In genomic region chr17:57019693-57020092, GRCm38 (mm10) we compare ENCODE assay signal across 31 mouse cellular contexts. TPM values are rescaled to one million over a fixed set of nuclear protein-coding genes. Genes with fewer than 3 reads are reported as not detected.
A peak's percentile ranks its signal among the peaks of the same experiment; 100 is the strongest.
DNase-seq lines count a peak whose midpoint lies in the region; ATAC-seq and TF ChIP-seq lines count a peak whose summit lies in the region.
"Had no signal": no experiment of that assay in that cellular context is flagged by ENCODE, and none has a peak within 500 bp of the region (broad histone marks: within the 10 kb centered on the region; RNA-seq: fewer than 3 reads in every experiment).

No protein-coding gene starts in this region.

- no peak overlapping the region for H3K9ac ChIP-seq in liver, embryonic 11.5 days (ENCODE audit: low read depth, low read length)
- no peak overlapping the region for H3K9ac ChIP-seq in liver, postnatal 0 days (replicated peaks)
- H3K9ac ChIP-seq in hindbrain, embryonic 16.5 days (ENCODE audit: low read depth, low read length) = no peak overlapping the region
- H3K9ac ChIP-seq in forebrain, embryonic 11.5 days (ENCODE audit: low read length) = no peak overlapping the region
- H3K9ac ChIP-seq: hindbrain, embryonic 15.5 days; midbrain, embryonic 13.5 days had no signal

- TF ChIP-seq EP300 in liver, postnatal 0 days (IDR thresholded peaks at IDR 0.05; ENCODE audit: low read depth) = peak; percentile 93

- H3K4me1 ChIP-seq in G1E (ENCODE audit: insufficient read depth, low read depth, low read length) = peaks cover 75% of the 10 kb centered on the region
- H3K4me1 ChIP-seq in liver, embryonic 11.5 days (replicated peaks; ENCODE audit: control insufficient read depth, insufficient read depth, low read length) = peaks cover 19% of the 10 kb centered on the region
- no peaks in the 10 kb centered on the region for H3K4me1 ChIP-seq in liver, postnatal 0 days (ENCODE audit: insufficient read depth)
- H3K4me1 ChIP-seq in hindbrain, embryonic 16.5 days (ENCODE audit: control insufficient read depth, insufficient read depth, low read depth, low read length) = no peaks in the 10 kb centered on the region
- no peaks in the 10 kb centered on the region for H3K4me1 ChIP-seq in forebrain, embryonic 11.5 days (replicated peaks; ENCODE audit: control insufficient read depth, insufficient read depth, low read length)
- H3K4me1 ChIP-seq: heart, embryonic 10.5 days; hindbrain, embryonic 15.5 days; midbrain, embryonic 13.5 days had no signal

- no peaks in the 10 kb centered on the region for H3K9me3 ChIP-seq in G1E (replicated peaks)
- H3K9me3 ChIP-seq in liver, embryonic 11.5 days (ENCODE audit: control insufficient read depth, low read length) = no peaks in the 10 kb centered on the region
- H3K9me3 ChIP-seq in liver, postnatal 0 days (ENCODE audit: low read length) = no peaks in the 10 kb centered on the region
- H3K9me3 ChIP-seq in hindbrain, embryonic 16.5 days (ENCODE audit: control insufficient read depth, low read length) = no peaks in the 10 kb centered on the region
- H3K9me3 ChIP-seq in forebrain, embryonic 11.5 days (ENCODE audit: control insufficient read depth, low read length) = no peaks in the 10 kb centered on the region
- H3K9me3 ChIP-seq: heart, embryonic 10.5 days; hindbrain, embryonic 15.5 days; midbrain, embryonic 13.5 days had no signal

- peaks cover 59% of the 10 kb centered on the region for H3K36me3 ChIP-seq in G1E (replicated peaks)
- H3K36me3 ChIP-seq in liver, embryonic 11.5 days (ENCODE audit: control insufficient read depth, insufficient read depth, low read length) = peaks cover 38% of the 10 kb centered on the region
- H3K36me3 ChIP-seq in liver, postnatal 0 days (replicated peaks; ENCODE audit: insufficient read depth, low read length) = peaks cover 37% of the 10 kb centered on the region
- H3K36me3 ChIP-seq in hindbrain, embryonic 16.5 days (ENCODE audit: control insufficient read depth, insufficient read depth, low read length) = peaks cover 36% of the 10 kb centered on the region
- H3K36me3 ChIP-seq in forebrain, embryonic 11.5 days (ENCODE audit: control insufficient read depth, insufficient read depth, low read length) = peaks cover 18% of the 10 kb centered on the region

- DNase-seq in G1E (ENCODE audit: low spot score) = no peak
- DNase-seq in c-Kit-positive CD71-positive TER-119-positive erythroid progenitor cells, embryonic 14.5 days (ENCODE audit: low spot score) = peak; percentile 74
- no peak for DNase-seq in liver, embryonic 11.5 days (ENCODE audit: low spot score)
- no peak for DNase-seq in liver, postnatal 0 days
- DNase-seq in lung, adult 18-20 months = no peak
- no peak for DNase-seq in forebrain, embryonic 11.5 days (ENCODE audit: low spot score)
- DNase-seq: adrenal gland, postnatal 36 days; B cell, adult 2 months; cerebellum, adult 11-12 months; cerebellum, postnatal 10 days; kidney, adult 11 months; layer of hippocampus, adult 9-11 months; lung, adult 2 months; lung, postnatal 14 days had no signal

- TF ChIP-seq CTCF in G1E (IDR thresholded peaks at IDR 0.05; ENCODE audit: low read depth, low read length) = no peak
- TF ChIP-seq CTCF in liver, postnatal 0 days (IDR thresholded peaks at IDR 0.05; ENCODE audit: low read depth) = no peak

- ATAC-seq in G1E (ENCODE audit: extremely low read depth, insufficient number of reproducible peaks, low FRiP score, poor library complexity, severe bottlenecking) = peak; percentile 51
- peak; percentile 82 for ATAC-seq in liver, embryonic 11.5 days (replicated peaks; ENCODE audit: low FRiP score)
- peak; percentile 83 for ATAC-seq in liver, postnatal 0 days
- no peak for ATAC-seq in hindbrain, embryonic 16.5 days
- ATAC-seq in forebrain, embryonic 11.5 days (replicated peaks; ENCODE audit: low FRiP score) = no peak
- ATAC-seq: forebrain, embryonic 14.5 days; midbrain, embryonic 13.5 days had no signal

- peak overlapping the region; percentile 76 for H3K27ac ChIP-seq in liver, embryonic 11.5 days (ENCODE audit: low read depth, low read length)
- H3K27ac ChIP-seq in liver, postnatal 0 days (ENCODE audit: low read depth) = peak overlapping the region; percentile 71
- H3K27ac ChIP-seq in hindbrain, embryonic 16.5 days (ENCODE audit: low read depth, low read length) = no peak overlapping the region
- no peak overlapping the region for H3K27ac ChIP-seq in forebrain, embryonic 11.5 days (ENCODE audit: low read depth, low read length)
- H3K27ac ChIP-seq: heart, embryonic 10.5 days; hindbrain, embryonic 15.5 days; midbrain, embryonic 13.5 days had no signal

- 43% methylated on average over 2 of the region's 2 CpGs for WGBS in liver, embryonic 11.5 days
- 48% methylated on average over 2 of the region's 2 CpGs for WGBS in liver, postnatal 0 days (ENCODE audit: insufficient replicate concordance)
- 92% methylated on average over 2 of the region's 2 CpGs for WGBS in hindbrain, embryonic 16.5 days
- WGBS in forebrain, embryonic 11.5 days = 83% methylated on average over 2 of the region's 2 CpGs

- peak overlapping the region; percentile 16 for H3K4me2 ChIP-seq in liver, embryonic 11.5 days
- no peak overlapping the region for H3K4me2 ChIP-seq in liver, postnatal 0 days (ENCODE audit: low read depth, low read length)
- H3K4me2 ChIP-seq in hindbrain, embryonic 16.5 days (ENCODE audit: low read length) = no peak overlapping the region
- no peak overlapping the region for H3K4me2 ChIP-seq in forebrain, embryonic 11.5 days (ENCODE audit: low read depth, low read length, severe bottlenecking)
- H3K4me2 ChIP-seq: hindbrain, embryonic 15.5 days; midbrain, embryonic 13.5 days had no signal

- peak overlapping the region; percentile 21; the same call in 1 of the 2 replicates for H3K4me3 ChIP-seq in G1E (ENCODE audit: low read depth, low read length)
- no peak overlapping the region for H3K4me3 ChIP-seq in liver, embryonic 11.5 days (ENCODE audit: low read depth, low read length)
- no peak overlapping the region for H3K4me3 ChIP-seq in liver, postnatal 0 days (ENCODE audit: low read depth, low read length)
- H3K4me3 ChIP-seq in hindbrain, embryonic 16.5 days (ENCODE audit: low read length) = no peak overlapping the region
- H3K4me3 ChIP-seq in forebrain, embryonic 11.5 days (ENCODE audit: low read depth, low read length) = no peak overlapping the region
- H3K4me3 ChIP-seq: heart, embryonic 10.5 days; hindbrain, embryonic 15.5 days; midbrain, embryonic 13.5 days had no signal

- H3K27me3 ChIP-seq in G1E (ENCODE audit: insufficient read depth, low read length) = no peaks in the 10 kb centered on the region
- H3K27me3 ChIP-seq in liver, embryonic 11.5 days (replicated peaks; ENCODE audit: control insufficient read depth, insufficient read depth, low read length) = no peaks in the 10 kb centered on the region
- no peaks in the 10 kb centered on the region for H3K27me3 ChIP-seq in liver, postnatal 0 days (ENCODE audit: insufficient read depth, low read length)
- H3K27me3 ChIP-seq in hindbrain, embryonic 16.5 days (replicated peaks; ENCODE audit: control insufficient read depth, insufficient read depth, low read length) = no peaks in the 10 kb centered on the region
- no peaks in the 10 kb centered on the region for H3K27me3 ChIP-seq in forebrain, embryonic 11.5 days (ENCODE audit: control insufficient read depth, insufficient read depth, low read length)
- H3K27me3 ChIP-seq: hindbrain, embryonic 15.5 days; midbrain, embryonic 13.5 days had no signal

RNA-seq across cellular contexts. Expression of gene Gm17949, which starts 8.4 kb away (rescaled TPM):
- total RNA-seq in G1E (2014; fragmentation: Nextera tagmentation) = 0.98 TPM in 1 of 2 replicates, not detected in the other
- 0.12 and 0.27 TPM in 2 replicates for total RNA-seq in G1E (2017)
- polyA plus RNA-seq in G1E (2012) = 0.11 and 0.21 TPM in 2 replicates
- polyA plus RNA-seq in liver, embryonic 11.5 days (2014; fragmentation: Nextera tagmentation; extraction: Ambion mirVana) = 0.26 and 0.33 TPM in 2 replicates
- polyA plus RNA-seq in liver, postnatal 0 days (2015; fragmentation: Nextera tagmentation; extraction: Ambion mirVana) = 0.09 and 0.18 TPM in 2 replicates
- 0.31 and 0.51 TPM in 2 replicates for polyA plus RNA-seq in hindbrain, embryonic 16.5 days (2015; fragmentation: Nextera tagmentation; extraction: Ambion mirVana)
- polyA plus RNA-seq in forebrain, embryonic 11.5 days (2014; fragmentation: Nextera tagmentation; extraction: Ambion mirVana) = 0.27 and 0.39 TPM in 2 replicates
- total RNA-seq: adrenal gland, postnatal 36 days; hematopoietic stem cell, adult 5-6 weeks; megakaryocyte, adult 5-6 weeks; monocyte, adult 5-6 weeks; neutrophil, adult 5-6 weeks had no signal
- polyA plus RNA-seq: embryonic facial prominence, embryonic 11.5 days; large intestine, adult 2 months had no signal

RNA-seq across cellular contexts. Expression of gene Gtf2f1, which starts 8.6 kb away (rescaled TPM):
- total RNA-seq in G1E (2014; fragmentation: Nextera tagmentation) = 104 and 113 TPM in 2 replicates
- 101 and 102 TPM in 2 replicates for total RNA-seq in G1E (2017)
- 145 and 151 TPM in 2 replicates for polyA plus RNA-seq in G1E (2012)
- polyA plus RNA-seq in liver, embryonic 11.5 days (2014; fragmentation: Nextera tagmentation; extraction: Ambion mirVana) = 99.0 and 106 TPM in 2 replicates
- polyA plus RNA-seq in liver, postnatal 0 days (2015; fragmentation: Nextera tagmentation; extraction: Ambion mirVana) = 26.7 and 31.3 TPM in 2 replicates
- 60.2 and 68.0 TPM in 2 replicates for polyA plus RNA-seq in hindbrain, embryonic 16.5 days (2015; fragmentation: Nextera tagmentation; extraction: Ambion mirVana)
- polyA plus RNA-seq in forebrain, embryonic 11.5 days (2014; fragmentation: Nextera tagmentation; extraction: Ambion mirVana) = 77.3 and 82.7 TPM in 2 replicates

RNA-seq across cellular contexts. Expression of gene Khsrp, which starts 11.6 kb away (rescaled TPM):
- total RNA-seq in G1E (2014; fragmentation: Nextera tagmentation) (296 and 302 TPM in 2 replicates), G1E (2017) (59.0 and 63.6 TPM in 2 replicates)
- polyA plus RNA-seq in G1E (2012) = 282 and 302 TPM in 2 replicates
- 46.7 and 51.1 TPM in 2 replicates for polyA plus RNA-seq in liver, embryonic 11.5 days (2014; fragmentation: Nextera tagmentation; extraction: Ambion mirVana)
- 14.6 and 16.6 TPM in 2 replicates for polyA plus RNA-seq in liver, postnatal 0 days (2015; fragmentation: Nextera tagmentation; extraction: Ambion mirVana)
- polyA plus RNA-seq in hindbrain, embryonic 16.5 days (2015; fragmentation: Nextera tagmentation; extraction: Ambion mirVana) = 14.4 and 20.1 TPM in 2 replicates
- polyA plus RNA-seq in forebrain, embryonic 11.5 days (2014; fragmentation: Nextera tagmentation; extraction: Ambion mirVana) = 62.9 and 67.6 TPM in 2 replicates

RNA-seq across cellular contexts. Expression of gene Pspn, which starts 19.9 kb away (rescaled TPM):
- total RNA-seq in G1E (2014; fragmentation: Nextera tagmentation) = not detected in 2 replicates
- not detected in 2 replicates for total RNA-seq in G1E (2017)
- not detected in 2 replicates for polyA plus RNA-seq in G1E (2012)
- polyA plus RNA-seq in liver, embryonic 11.5 days (2014; fragmentation: Nextera tagmentation; extraction: Ambion mirVana) = 0.44 TPM in 1 of 2 replicates, not detected in the other
- not detected in 2 replicates for polyA plus RNA-seq in liver, postnatal 0 days (2015; fragmentation: Nextera tagmentation; extraction: Ambion mirVana)
- polyA plus RNA-seq in hindbrain, embryonic 16.5 days (2015; fragmentation: Nextera tagmentation; extraction: Ambion mirVana) = 0.64 TPM in 1 of 2 replicates, not detected in the other
- 0.76 TPM in 1 of 2 replicates, not detected in the other for polyA plus RNA-seq in forebrain, embryonic 11.5 days (2014; fragmentation: Nextera tagmentation; extraction: Ambion mirVana)
- total RNA-seq: gastrocnemius, adult 8-10 months; hematopoietic stem cell, adult 5-6 weeks; megakaryocyte, adult 5-6 weeks; monocyte, adult 5-6 weeks; neutrophil, adult 5-6 weeks had no signal
- polyA plus RNA-seq: embryonic facial prominence, embryonic 11.5 days; gonadal fat pad, adult 2 months; large intestine, adult 2 months; lung, adult 2 months; midbrain, embryonic 13.5 days; testis, adult 2 months had no signal

RNA-seq across cellular contexts. Expression of gene Slc25a41, which starts 21.8 kb away (rescaled TPM):
- total RNA-seq in G1E (2014; fragmentation: Nextera tagmentation) (not detected in 2 replicates), G1E (2017) (not detected in 2 replicates)
- not detected in 2 replicates for polyA plus RNA-seq in G1E (2012)
- not detected in 2 replicates for polyA plus RNA-seq in liver, embryonic 11.5 days (2014; fragmentation: Nextera tagmentation; extraction: Ambion mirVana)
- not detected in 2 replicates for polyA plus RNA-seq in liver, postnatal 0 days (2015; fragmentation: Nextera tagmentation; extraction: Ambion mirVana)
- not detected in 2 replicates for polyA plus RNA-seq in hindbrain, embryonic 16.5 days (2015; fragmentation: Nextera tagmentation; extraction: Ambion mirVana)
- not detected in 2 replicates for polyA plus RNA-seq in forebrain, embryonic 11.5 days (2014; fragmentation: Nextera tagmentation; extraction: Ambion mirVana)
- total RNA-seq: adrenal gland, postnatal 36 days; gastrocnemius, adult 8-10 months; hematopoietic stem cell, adult 5-6 weeks; megakaryocyte, adult 5-6 weeks; monocyte, adult 5-6 weeks; neutrophil, adult 5-6 weeks had no signal
- polyA plus RNA-seq: embryonic facial prominence, embryonic 11.5 days; forebrain, embryonic 14.5 days; heart, embryonic 10.5 days; heart, embryonic 16.5 days; hindbrain, embryonic 15.5 days; kidney, embryonic 16.5 days; large intestine, adult 2 months; limb, embryonic 11.5 days; lung, adult 2 months; midbrain, embryonic 13.5 days had no signal

Comparison
In these comparisons a context has a peak if more than half of its experiments do, and no peak if none do; other contexts are left out.
1. ATAC-seq: peak in G1E (single experiment), liver, embryonic 11.5 days (single experiment) and liver, postnatal 0 days (single experiment); none in hindbrain, embryonic 16.5 days (single experiment) and forebrain, embryonic 11.5 days (single experiment).
2. H3K27ac ChIP-seq: peak in liver, embryonic 11.5 days (single experiment) and liver, postnatal 0 days (single experiment); none in hindbrain, embryonic 16.5 days (single experiment) and forebrain, embryonic 11.5 days (single experiment).